Mouse (Mus musculus) ES-E14 (cell line): ENCODE data around the gene Olfr474.
"Not testable (repeated sequence)": the region's sequence is repeated elsewhere in the genome, so short reads cannot be mapped to it uniquely, and the experiment has no call there.

Experiments used
- CHD2 ChIP-seq: IDR thresholded peaks from 2 replicates; pipeline ENCODE4 v1.6.1; 2014; ENCODE audit warnings: mild to moderate bottlenecking, low read depth, low read length, inconsistent platforms
- HCFC1 ChIP-seq: IDR thresholded peaks from 2 replicates; pipeline ENCODE4 v1.6.1; 2012; ENCODE audit warnings: low read length, inconsistent platforms, borderline replicate concordance; ENCODE audit not compliant: insufficient read depth
- MAFK ChIP-seq: IDR thresholded peaks from 2 replicates; pipeline ENCODE4 v1.6.1; 2014; ENCODE audit warnings: mild to moderate bottlenecking, low read depth, low read length, inconsistent platforms; ENCODE audit not compliant: insufficient read depth
- ZC3H11A ChIP-seq: IDR thresholded peaks from 2 replicates; pipeline ENCODE4 v1.6.1; 2012; ENCODE audit warnings: low read depth, mild to moderate bottlenecking, inconsistent platforms, low read length, borderline replicate concordance
- ZNF384 ChIP-seq: IDR thresholded peaks from 2 replicates; pipeline ENCODE4 v1.6.1; 2012; ENCODE audit warnings: low read depth, low read length, inconsistent platforms

DNA sequence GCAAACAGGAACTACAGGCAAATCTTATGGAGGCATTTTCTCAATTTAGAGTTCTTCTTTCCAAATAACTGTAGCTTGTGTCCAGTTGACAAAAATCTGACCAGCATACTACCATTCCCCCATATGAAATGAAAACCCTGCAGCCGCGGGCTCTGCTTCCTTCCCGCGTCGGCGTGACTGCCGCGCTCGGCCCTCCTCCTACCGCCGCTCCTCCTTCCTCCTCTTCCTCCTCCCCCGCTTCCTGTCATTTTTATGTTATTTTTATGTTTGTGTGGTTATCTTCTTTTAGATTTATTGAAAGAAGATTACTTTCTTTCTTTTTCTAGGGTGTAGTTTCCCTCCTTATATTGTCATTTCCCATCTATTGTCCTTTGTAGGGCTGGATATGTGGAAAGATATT is 1.9 kb upstream of the Olfr474 start:
- TF ChIP-seq HCFC1, ZNF384, CHD2, MAFK, ZC3H11A: not testable (repeated sequence)
